Mouse (Mus musculus) G1E (cell line): Measurements from ENCODE around the gene Usp6nl. TPM values are rescaled to one million over a fixed set of nuclear protein-coding genes. Genes with fewer than 3 reads are reported as not detected.

ENCODE experiments used
- ATAC-seq: 2 replicates; pipeline ENCODE4 v1.8.0; 2016; ENCODE audit warnings: mild to moderate bottlenecking; ENCODE audit not compliant: insufficient number of reproducible peaks, poor library complexity, low FRiP score, severe bottlenecking; ENCODE audit errors: extremely low read depth
- DNase-seq: peaks from one replicate; pipeline ENCODE4 v3.0.0; 2012; ENCODE audit warnings: low spot score
- H3K27me3 ChIP-seq: 2 replicates; pipeline ENCODE4 v1.6.1; 2012; ENCODE audit warnings: mild to moderate bottlenecking, low read length, inconsistent platforms; ENCODE audit not compliant: insufficient read depth
- H3K36me3 ChIP-seq: replicated peaks from 2 replicates; pipeline ENCODE3; 2012; ENCODE audit warnings: mild to moderate bottlenecking, inconsistent platforms
- H3K4me1 ChIP-seq: 2 replicates; pipeline ENCODE4 v1.6.1; 2012; ENCODE audit warnings: low read depth, low read length, inconsistent platforms, mixed read lengths; ENCODE audit not compliant: insufficient read depth
- H3K4me3 ChIP-seq: 2 replicates; pipeline ENCODE4 v1.5.1; 2012; ENCODE audit warnings: low read depth, mild to moderate bottlenecking, inconsistent platforms, low read length, moderate library complexity, mixed read lengths
- H3K9me3 ChIP-seq: replicated peaks from 2 replicates; pipeline ENCODE4 v1.6.1; 2012; ENCODE audit warnings: inconsistent platforms
- CTCF ChIP-seq: IDR thresholded peaks from 2 replicates; pipeline ENCODE4 v1.5.1; 2012; ENCODE audit warnings: low read depth, low read length, inconsistent platforms, mixed read lengths
- GATA1 ChIP-seq: IDR thresholded peaks from 2 replicates; pipeline ENCODE4 v1.6.1; 2012; ENCODE audit warnings: borderline replicate concordance, low read length, inconsistent platforms, mixed read lengths
- GATA2 ChIP-seq: IDR thresholded peaks from 2 replicates; pipeline ENCODE4 v1.6.1; 2012; ENCODE audit warnings: low read depth, low read length, inconsistent platforms, borderline replicate concordance
- POLR2AphosphoS5 ChIP-seq: IDR thresholded peaks from 2 replicates; pipeline ENCODE4 v1.6.1; 2012; ENCODE audit warnings: low read depth, low read length, inconsistent platforms; ENCODE audit not compliant: insufficient replicate concordance
- TAL1 ChIP-seq: conservative IDR thresholded peaks from 2 replicates; pipeline ENCODE4 v1.6.1; 2012; ENCODE audit warnings: low read depth, low read length, inconsistent platforms, mixed read lengths
- polyA plus RNA-seq: library from polyadenylated mRNA; stranded (reverse); fragments of >175 nt; gene quantifications from 2 replicates; pipeline ENCODE4 v1.2.3, GENCODE M21; 2012
- total RNA-seq, 2 experiments: library from RNA; stranded (forward) in 1 of 2; stranded (reverse) in 1 of 2; fragments of 200-1000 nt in 1 of 2; fragments of >200 nt in 1 of 2; fragmentation: Nextera tagmentation in 1 of 2; gene quantifications; 2 replicates each; pipeline ENCODE4 v1.2.3; 2014 to 2017

Gene Usp6nl
- total and polyA plus RNA-seq, 3 experiments, result 17.2 to 45.3 (median 17.5) TPM

DNA sequence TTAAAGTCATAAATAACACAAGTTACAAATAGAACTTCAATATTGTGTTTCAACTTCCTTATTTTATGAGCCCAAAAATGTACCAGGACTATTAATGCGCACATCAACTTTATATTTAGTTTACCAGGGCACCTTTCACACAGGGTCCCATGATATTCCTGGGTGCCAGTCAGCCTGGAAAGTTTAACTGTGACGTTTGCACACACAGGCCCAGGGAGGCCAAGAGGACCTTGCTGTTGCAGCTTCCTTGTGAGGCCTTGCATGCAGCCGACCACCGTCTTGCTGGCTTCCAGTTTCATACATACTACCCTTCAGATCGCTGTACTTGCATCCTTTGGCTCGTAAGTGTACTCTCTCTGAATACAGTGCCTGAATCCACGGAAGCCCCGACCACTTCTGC, 8.3 kb downstream of the Usp6nl start:
- no peak for ATAC-seq
- Histone ChIP-seq H3K36me3 (peaks cover 31% of the 10 kb centered on the region), H3K4me1 (peaks cover 61% of the 10 kb centered on the region), H3K4me3 (peak overlapping the region; percentile 15; the same call in 1 of the 2 replicates), H3K9me3 (no peaks in the 10 kb centered on the region), H3K27me3 (no peaks in the 10 kb centered on the region)
- no peak for DNase-seq
- TF ChIP-seq CTCF, result no peak
- TF ChIP-seq TAL1, result no peak
- no peak for TF ChIP-seq GATA1
- no peak for TF ChIP-seq POLR2AphosphoS5
- no peak for TF ChIP-seq GATA2

DNA sequence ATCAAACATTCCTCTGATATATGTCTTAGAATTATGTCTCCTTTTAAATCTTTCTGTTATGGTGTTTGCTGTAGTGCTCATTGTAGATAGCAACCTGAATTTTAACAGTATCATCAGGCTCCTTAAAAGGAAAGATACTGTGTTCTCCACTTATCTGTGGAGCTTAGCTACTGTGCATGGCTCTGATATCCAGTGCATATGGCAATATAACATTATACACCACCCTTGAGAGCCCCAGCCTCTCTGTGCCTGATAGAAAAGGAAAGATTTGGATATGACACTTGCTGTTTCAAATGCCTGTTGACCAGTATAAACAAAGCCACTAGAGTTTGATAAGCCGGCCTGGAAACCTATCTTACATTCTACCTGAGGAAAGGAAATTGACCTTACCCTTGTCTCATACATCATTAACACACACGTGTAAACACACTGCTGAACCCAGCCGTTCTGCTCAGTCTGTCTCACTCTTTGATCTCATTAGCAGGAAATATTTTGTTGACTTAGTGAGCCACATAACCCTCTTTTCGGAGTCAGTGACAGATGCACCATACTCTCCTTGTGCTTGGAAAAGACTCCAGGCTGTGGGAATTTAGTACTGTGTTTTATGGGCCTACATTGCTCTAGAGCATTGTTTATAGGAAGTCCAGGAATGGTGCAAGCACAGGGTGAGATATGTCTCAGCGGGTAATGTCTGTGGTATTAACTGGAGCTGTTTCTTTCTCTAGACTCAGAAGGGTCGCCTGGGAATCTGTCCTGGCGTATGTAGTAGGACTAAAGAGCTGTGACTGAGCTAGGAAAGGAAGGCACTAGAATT, 9.1 kb downstream of the Usp6nl start:
- DNase-seq (no peak), ATAC-seq (peak; percentile 72; the same call in 1 of the 2 replicates)
- TF ChIP-seq CTCF, result no peak
- TF ChIP-seq GATA1, result no peak
- TF ChIP-seq GATA2, result no peak
- no peak for TF ChIP-seq POLR2AphosphoS5
- TF ChIP-seq TAL1, result no peak
- Histone ChIP-seq H3K4me3 (no peak overlapping the region), H3K27me3 (no peaks in the 10 kb centered on the region), H3K4me1 (peaks cover 64% of the 10 kb centered on the region), H3K9me3 (no peaks in the 10 kb centered on the region), H3K36me3 (peaks cover 31% of the 10 kb centered on the region)

DNA sequence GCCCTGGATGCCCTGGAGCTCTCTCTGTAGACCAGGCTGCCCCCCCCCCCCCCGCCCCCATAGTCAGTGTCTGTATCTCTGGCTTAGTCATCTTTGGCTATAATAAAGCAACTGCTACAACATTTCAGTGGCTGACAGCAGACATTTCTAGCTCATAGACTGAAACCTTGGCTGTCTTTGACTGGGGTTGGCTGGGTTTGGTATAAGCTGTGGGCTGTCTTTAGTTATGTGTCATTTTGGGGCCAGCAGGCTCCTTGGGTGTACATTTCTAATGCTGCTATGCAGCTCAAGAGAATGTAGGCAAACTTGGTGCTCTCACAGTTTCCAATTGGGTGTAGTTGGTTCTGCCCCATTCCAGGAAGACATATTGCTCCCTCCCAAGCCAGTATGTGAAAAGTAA, 11.1 kb downstream of the Usp6nl start:
- Histone ChIP-seq H3K9me3 (no peaks in the 10 kb centered on the region), H3K27me3 (no peaks in the 10 kb centered on the region), H3K4me3 (no peak overlapping the region), H3K4me1 (peaks cover 68% of the 10 kb centered on the region), H3K36me3 (peaks cover 35% of the 10 kb centered on the region)
- TF ChIP-seq GATA2 (no peak), CTCF (no peak), POLR2AphosphoS5 (no peak), TAL1 (no peak), GATA1 (no peak)
- DNase-seq, result no peak
- no peak for ATAC-seq

DNA sequence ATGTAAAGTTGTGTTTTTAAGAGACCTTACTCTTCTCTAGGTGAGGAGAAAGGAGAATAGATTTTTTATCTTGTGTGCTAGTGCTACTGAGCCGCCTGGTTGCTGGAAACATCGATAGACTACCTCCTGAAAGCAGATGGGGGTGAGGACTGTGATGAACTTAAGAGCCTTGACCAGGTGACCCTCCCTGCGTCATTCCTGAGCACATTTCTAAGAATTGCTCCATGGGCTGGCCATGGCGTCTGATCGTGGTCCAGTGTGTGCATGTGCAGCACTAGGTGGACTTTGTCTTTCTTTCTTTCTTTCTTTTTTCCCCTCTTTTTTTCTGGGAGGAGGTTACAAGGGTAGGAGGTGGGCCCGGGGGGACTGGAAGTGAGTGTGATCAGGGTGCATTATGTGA, 11.5 kb downstream of the Usp6nl start:
- peaks cover 36% of the 10 kb centered on the region for H3K36me3 ChIP-seq
- H3K4me3 ChIP-seq, result no peak overlapping the region
- ATAC-seq (no peak), DNase-seq (no peak)
- TF ChIP-seq POLR2AphosphoS5, result no peak
- no peak for TF ChIP-seq GATA2
- TF ChIP-seq CTCF, result no peak
- TF ChIP-seq GATA1, result no peak
- no peak for TF ChIP-seq TAL1
- H3K27me3 ChIP-seq, result no peaks in the 10 kb centered on the region
- no peaks in the 10 kb centered on the region for H3K9me3 ChIP-seq
- H3K4me1 ChIP-seq, result peaks cover 65% of the 10 kb centered on the region

DNA sequence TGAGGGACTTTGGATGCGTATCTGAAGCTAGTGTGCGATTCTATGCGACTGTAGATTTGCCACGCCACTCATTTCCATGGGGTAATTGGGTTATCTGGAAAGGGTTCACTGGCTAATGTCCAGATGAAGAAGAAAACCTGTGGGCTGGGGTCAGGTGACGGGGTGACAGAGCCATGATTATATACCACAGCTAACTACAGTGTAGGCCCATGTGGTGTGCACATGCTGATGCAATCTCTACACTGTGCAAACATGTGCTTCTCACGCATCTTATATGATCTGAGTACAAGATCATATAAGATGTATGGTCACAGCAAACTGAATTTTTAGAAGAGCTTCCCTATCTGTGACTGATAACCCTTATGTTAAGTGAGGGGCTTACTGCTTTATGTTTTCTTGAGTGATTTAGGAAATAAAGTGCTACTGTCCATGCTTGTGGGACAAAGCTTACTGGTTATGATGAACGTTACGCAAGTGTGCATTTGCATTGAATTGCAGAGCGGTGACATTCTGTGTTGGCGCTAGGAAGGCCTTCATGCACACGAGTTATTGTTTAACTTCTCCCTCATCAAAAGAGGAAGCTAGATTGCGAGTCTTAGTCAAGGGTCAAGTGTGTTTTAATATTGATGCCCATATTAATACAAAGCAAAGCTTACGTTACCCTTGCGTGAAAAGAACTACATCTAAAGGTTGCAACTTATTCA, 12.7 kb downstream of the Usp6nl start:
- DNase-seq (no peak), ATAC-seq (no peak)
- no peaks in the 10 kb centered on the region for H3K9me3 ChIP-seq
- H3K36me3 ChIP-seq, result peaks cover 40% of the 10 kb centered on the region
- H3K4me1 ChIP-seq, result peaks cover 58% of the 10 kb centered on the region
- no peaks in the 10 kb centered on the region for H3K27me3 ChIP-seq
- no peak overlapping the region for H3K4me3 ChIP-seq
- no peak for TF ChIP-seq GATA2
- TF ChIP-seq CTCF, result no peak
- TF ChIP-seq TAL1, result no peak
- TF ChIP-seq POLR2AphosphoS5, result no peak
- no peak for TF ChIP-seq GATA1

DNA sequence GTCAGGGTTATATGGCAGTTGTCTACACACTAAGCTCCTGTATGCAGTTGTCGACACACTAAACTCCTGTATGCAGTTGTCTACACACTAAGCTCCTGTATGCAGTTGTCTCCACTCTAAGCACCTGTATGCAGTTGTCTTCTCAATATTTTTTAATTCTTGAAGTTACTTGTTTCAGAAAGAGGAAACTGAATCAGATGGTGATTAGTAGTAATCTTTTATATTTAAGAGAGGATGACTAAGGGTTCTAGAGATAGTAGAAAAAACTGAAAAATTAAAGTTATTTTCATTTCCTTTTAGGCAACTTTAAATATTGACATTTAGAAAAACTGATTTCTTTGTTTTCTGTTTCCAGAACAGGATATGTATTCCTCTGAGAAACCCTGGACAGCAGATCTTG, 13.5 kb downstream of the Usp6nl start:
- Histone ChIP-seq H3K9me3 (no peaks in the 10 kb centered on the region), H3K4me3 (no peak overlapping the region), H3K4me1 (peaks cover 55% of the 10 kb centered on the region), H3K27me3 (no peaks in the 10 kb centered on the region), H3K36me3 (peaks cover 41% of the 10 kb centered on the region)
- DNase-seq, result no peak
- no peak for ATAC-seq
- TF ChIP-seq POLR2AphosphoS5 (no peak), GATA2 (no peak), CTCF (no peak), GATA1 (no peak), TAL1 (no peak)
